Mouse (Mus musculus) neural tube, embryonic 10.5 days (tissue): Measurements from ENCODE around the gene Lrrc26.

Source experiments
- DNase-seq: peaks from one replicate; pipeline ENCODE4 v3.0.0-alpha.2; 2017; ENCODE audit warnings: low spot score; ENCODE audit errors: extremely low spot score

Gene Lrrc26

DNA sequence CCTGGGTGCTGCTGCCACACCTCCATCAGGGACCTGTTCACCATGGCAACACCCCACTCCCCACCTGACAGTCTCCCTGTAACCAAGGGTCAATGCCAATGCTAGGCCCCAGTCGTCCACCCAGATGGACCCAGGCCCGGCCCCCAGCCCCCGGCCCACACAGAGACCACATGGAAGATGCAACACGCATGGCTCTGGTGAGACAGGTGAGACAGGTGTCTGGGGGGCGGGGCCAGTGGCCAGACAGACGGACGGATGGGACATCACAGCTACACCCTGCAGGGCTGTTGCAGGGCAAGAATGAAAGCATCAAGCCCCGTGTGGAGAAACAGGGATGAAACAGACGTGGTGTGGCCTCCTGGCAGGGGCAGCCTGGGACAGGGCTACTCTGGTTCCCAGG lies 4.0 kb downstream of the Lrrc26 start:
- no peak for DNase-seq

DNA sequence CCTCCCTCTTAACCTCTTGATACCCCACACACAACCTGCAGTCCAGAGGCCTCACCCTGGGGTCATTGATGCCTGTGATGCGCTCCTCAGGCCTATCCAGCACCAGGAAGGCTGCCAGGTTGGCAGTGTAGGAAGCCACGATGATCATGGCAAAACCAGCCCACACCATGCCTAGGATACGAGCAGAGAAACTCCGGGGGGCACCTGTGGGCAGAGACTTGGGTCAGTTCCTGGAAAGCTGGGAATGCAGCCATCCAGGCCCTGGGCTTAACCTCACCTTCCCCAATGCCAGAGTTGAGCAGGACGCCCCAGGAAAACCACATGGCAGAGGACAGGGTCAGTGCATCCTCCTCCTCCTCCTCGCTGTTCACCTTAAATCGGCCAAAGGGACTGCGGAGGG lies 7.4 kb downstream of the Lrrc26 start:
- no peak for DNase-seq

- DNase-seq: no peak
Observed at GRCm38 (mm10) chr2:25298046-25298445, 8.3 kb downstream of the Lrrc26 start.

GRCm38 (mm10) chr2:25303452-25303851 lies 13.7 kb downstream of the Lrrc26 start:
- no peak for DNase-seq

DNA sequence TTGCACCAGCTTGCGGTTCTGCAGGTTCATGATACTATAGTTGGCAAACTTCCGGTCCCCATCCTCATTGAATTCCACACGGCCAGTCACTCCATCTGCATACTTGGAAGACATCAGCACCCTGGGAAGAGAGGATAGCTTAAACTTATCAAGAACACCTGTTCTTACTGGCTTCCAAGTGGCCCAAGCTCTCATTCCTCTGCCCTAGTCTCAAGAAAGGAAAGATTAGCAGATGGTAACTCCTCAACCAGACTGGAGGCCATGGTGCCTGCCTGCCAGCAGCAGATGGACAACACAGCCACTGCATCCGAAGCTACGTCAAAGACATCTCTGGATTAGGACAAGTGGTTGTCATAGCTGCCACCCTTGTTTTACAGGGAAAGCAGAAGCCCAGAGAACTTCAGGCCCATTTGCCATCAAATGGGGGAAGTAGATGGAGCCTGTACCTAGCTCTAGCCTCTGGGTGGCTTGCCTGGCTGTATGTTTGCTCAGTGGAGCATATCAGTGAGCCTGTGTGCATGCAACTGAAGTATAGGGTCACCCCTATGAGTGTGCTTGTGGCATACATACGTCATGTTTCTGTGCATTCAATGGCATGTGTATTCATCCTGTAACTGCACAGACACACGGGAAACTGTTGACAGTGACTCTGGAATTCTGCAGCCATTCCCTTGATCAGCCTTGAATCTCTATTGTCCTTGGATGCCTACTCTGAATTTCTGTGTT lies 14.4 kb downstream of the Lrrc26 start:
- no peak for DNase-seq

- DNase-seq: peak; percentile 63
Observed at GRCm38 (mm10) chr2:25304657-25305541, 15.2 kb downstream of the Lrrc26 start.

DNA sequence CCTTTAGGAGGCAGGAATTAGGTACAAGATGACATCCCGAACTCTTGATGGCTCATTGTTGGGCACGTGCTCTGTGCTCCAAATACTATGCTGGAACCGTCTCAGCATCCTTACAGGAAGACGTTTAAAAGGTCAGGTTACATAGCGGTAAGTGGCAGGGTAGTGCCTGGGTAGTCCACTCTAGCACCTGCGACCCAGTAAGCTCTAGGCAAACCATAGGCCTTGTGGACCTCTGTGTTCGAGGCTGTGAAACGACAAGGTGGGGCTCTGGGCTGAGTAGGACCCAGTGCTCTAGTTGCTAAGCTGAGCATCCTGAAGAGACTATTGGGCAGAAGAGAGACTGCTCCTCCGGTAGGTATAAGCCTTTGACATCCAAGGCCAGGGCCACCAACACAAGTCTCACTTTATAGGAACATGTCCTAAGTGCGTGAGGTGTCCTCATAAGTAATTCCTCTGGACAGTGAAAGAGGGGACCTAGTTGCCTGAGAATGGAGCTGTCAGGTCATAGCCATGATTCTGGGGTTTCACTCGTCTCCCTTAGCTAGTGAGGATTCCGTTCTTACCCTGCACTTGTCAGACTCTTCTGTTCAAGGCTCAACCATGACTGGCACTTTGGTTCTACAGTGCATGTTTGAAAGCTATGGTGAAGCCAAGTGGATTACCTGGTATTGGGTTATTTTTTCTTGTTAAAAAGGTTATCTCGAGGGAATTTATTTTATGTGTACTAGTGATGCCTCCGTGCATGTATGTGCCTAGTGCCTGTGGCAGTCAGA lies 16.1 kb downstream of the Lrrc26 start:
- no peak for DNase-seq

GRCm38 (mm10) chr2:25310180-25310579 lies 20.5 kb downstream of the Lrrc26 start:
- DNase-seq: no peak

DNA sequence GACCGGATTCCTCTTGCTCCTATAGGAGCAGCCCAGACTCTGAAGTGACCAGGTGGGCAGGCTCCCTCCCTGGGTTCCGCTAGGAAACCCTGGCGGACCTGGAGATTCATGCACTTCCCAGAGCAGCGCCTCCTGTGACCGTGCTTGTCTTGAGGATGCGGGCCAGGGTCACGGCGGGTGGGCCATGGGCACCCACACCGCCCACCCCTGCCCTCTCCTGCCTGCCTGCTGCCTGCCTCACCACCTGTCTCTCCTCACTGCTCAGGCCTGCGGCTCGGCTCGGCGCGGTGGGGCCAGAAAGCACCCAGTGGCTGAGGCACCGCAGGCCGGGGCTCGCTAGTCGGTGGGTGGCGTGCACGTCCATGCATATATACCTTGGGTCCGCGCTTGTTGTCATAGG lies 21.3 kb downstream of the Lrrc26 start:
- no peak for DNase-seq

DNA sequence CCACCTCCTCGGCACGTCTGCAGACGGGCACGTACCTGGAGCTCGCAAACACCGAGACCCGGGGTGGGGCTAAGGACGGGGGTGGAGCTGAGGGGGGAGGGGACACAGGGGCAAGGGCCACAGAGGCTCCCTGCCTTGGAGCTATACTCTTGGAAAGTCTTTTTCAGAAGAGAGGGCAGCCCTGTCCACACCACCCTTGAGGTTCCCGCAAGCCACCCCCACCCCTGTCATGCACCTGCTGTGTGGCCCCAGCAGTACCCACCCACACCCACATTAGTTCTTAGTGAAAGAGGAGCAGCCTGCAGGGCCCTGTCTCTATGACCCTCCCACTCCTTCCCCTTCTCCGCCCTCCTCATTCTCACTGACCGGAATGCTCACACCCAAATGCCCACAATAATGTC lies 21.8 kb downstream of the Lrrc26 start:
- DNase-seq: no peak

- DNase-seq: no peak
Observed at GRCm38 (mm10) chr2:25318119-25318966, 28.6 kb downstream of the Lrrc26 start.

DNA sequence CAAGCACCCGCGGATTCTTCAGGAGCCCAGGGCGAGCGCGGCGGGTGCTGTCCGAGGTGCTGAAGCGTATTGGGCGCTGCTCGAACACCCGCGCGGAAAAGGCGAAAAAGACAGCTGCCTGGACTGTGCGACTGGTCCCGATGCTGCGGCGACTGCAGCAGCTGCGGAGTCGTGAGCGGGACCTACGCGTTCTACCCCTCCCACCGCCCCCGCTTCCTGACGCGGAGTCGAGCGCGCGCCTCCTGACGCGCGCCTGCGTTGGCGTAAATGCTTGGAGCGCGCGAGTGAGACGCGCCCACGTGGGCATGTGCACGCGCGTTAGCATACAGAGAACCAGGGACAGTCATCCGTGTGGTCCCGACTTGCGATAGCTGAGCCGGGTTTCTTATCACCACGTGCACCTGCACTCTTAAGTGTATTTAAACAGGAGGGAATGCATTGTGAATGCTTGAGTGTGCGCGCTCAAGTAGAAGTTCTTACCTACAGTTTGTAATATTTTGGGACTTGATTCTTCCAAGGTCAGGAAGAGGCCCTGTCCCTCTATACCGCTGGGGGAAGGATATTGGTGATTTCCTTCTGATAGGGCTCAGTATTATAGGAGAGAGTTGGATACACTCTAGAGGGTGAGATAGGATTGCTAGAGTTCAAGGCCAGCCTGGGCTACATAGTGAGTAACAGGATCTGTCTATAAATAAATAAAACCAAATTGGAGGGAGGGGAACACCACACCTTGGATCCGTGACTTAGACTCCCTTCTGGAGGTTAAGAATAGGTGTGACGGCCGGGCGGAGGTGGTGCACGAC lies 29.5 kb downstream of the Lrrc26 start, which contains the start of gene Grin1:
Gene Grin1, minus strand, starts transcription at position 217 of the 803 bp plus-strand sequence.
- DNase-seq: peak; percentile 71

GRCm38 (mm10) chr2:25320084-25320483 lies 30.4 kb downstream of the Lrrc26 start:
- DNase-seq: no peak

GRCm38 (mm10) chr2:25326036-25326435 lies 36.3 kb downstream of the Lrrc26 start:
- DNase-seq: no peak

GRCm38 (mm10) chr2:25328440-25328839 lies 38.7 kb downstream of the Lrrc26 start:
- peak; percentile 30 for DNase-seq

DNA sequence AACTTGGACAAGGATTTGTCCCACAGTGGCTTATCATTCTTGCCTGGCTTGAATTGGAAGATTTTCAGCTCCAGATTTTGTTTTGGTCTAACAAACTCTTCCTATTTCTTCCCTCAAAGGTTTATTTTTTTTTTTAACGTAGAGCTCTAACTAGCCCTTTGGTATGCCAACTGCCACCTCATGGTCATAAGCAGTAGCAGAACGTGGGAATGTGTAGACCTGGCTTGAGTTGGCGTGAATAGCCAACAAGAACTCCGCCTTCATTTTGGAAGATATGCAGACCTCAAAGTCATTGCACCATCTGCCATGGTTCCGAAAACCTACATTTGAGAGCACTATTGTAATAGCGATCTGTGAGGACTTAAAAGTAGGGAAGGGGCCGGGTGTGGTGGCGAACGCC lies 41.8 kb downstream of the Lrrc26 start:
- no peak for DNase-seq

- peak; percentile 99 for DNase-seq
Observed at GRCm38 (mm10) chr2:25332286-25333160, 42.8 kb downstream of the Lrrc26 start, which contains the start of gene Man1b1. Man1b1 (plus strand) TSS chr2:25332338.

DNA sequence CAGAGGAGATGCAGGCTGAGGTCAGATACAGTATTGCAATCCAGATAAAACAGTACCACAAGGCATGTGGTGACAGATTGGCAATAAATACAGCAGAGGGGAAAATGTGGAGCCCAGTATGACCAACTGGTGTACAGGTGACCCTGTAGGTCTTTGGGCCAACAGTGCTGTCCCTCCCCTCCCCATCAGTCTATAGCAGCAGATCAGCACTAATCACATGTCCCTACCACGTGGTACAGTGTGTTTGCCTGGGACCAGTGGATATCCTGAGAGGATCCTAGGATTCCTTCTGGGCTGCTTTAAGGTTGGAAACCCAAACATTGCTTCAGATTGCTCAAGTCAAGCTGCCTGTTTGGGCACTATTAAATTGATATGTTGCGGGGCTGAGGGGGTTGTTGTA lies 43.9 kb downstream of the Lrrc26 start:
- no peak for DNase-seq

DNA sequence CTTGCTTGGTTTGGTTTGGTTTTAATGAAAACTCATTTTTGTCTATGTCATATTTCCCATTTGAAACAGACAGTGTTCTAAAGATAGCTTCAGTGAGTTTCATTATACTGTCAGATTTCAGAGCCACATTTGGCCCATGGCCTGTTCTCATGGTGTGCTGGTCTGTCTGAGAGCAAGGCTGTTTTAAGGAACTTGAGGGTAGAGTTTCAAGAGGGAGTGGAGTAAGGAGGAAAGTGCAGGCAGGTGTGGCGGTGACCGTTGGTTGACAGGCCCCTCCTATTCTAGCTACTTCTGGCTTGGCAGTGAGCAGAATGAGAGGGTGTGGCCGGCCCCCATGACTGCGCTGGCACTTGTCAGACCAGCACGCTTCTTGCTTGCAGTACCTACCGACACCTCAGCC lies 48.6 kb downstream of the Lrrc26 start:
- DNase-seq: no peak
